Mouse (Mus musculus) cerebellum, adult 18-20 months (tissue): ENCODE measurements at regions not wholly inside any gene's neighbourhood (a gene's known extent, or its start where the extent isn't known, plus 50 kb on each side); places are given as distances from the start of the nearest gene placed in this dataset.

Experiments used
- DNase-seq, 2 experiments: peaks; one replicate each; pipeline ENCODE4 v3.0.0; 2021

DNA sequence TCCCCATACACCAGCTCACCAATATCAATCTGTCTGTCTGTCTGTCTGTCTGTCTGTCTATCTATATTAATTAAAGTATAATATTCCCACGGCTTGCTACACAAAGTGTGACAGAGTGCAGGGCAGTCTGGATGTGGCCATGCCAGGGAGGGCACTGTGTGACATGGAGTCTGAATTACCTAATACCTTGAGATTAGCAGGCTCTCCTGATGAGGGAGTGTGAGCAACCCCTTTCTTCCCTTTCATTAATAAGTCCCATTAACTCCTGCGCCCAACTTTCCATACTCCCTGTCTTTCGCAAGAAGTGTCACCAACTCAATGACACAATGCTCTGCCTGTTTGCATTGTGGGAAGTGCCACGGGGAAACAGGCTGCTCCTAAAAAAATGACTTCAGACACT is 177.9 kb upstream of the Runx1 start:
- DNase-seq, result no peak

DNA sequence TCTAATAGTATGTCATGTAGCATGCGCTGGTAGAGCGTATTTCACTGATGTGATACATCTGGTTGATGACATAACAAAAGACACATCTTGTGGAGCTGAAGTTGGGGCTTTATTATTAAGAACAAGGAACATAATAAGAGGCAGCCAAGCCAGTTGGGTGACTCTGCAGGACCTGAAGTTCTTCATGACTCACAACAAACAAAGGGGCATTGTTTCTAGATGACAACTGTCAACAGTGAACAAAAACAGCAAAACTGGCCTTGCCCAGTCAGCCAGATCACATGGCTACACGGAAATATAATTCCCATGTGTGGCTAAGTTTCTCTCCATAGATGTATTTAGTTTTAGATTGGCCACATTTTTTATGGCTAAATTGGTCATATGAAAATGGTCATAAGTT is 172.7 kb upstream of the Runx1 start:
- DNase-seq, result no peak

DNA sequence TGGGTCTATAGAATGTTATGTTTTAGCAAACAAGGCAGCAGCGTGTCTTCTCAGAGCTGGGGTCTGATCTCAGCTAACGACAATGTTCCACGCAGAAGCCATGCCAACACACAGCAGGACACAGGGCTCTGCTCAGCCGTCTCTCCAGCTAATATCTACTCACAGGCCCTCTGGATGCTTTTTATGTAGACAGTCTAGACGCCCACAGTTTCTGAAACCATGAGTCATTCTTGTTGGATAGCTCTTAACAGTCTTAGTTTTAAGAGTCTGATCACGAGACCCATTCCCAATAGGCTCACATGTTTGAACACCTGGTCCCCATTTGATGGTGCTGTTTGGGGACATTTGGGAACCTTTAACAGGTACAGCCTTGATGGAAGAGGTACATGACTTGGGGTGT is 171.7 kb upstream of the Runx1 start:
- DNase-seq, result no peak

DNA sequence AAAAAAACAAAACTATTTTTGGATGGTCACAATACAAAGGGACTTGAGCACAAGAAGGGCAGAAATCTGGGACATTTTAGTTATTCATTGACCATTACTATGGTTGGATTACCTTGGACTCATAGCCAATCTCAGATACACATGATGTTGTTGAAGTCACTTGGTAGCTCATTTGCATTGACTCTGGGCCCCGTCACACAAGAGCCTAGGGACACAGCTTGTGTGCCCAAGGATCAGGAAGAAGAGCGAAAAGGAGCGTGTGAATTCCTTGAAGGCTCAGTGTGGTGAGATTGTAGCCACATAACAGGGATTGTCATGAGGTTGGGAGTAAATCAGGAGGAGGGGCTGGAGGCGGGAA is 170.0 kb upstream of the Runx1 start:
- no peak for DNase-seq

GRCm38 (mm10) chr16:92995132-92995992 is 169.4 kb upstream of the Runx1 start:
- no peak for DNase-seq

DNA sequence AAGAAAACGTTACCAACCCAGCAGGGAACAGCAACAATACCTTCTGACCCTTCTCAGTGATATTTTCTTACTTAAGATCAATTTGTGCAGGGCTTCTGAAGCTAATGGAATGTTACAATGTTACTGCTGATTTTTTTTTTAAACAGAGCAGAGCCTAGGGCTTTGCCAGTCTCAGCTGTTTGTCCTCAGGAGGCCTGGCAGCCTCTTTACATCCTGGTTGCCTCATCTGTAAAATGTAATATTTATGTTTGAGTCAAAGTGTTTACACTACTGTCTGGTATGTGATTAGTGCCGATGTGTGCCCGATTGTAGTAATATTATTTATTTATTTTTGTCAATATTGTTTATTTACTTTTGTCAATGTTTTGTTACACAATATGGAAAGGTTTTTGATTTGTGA is 166.9 kb upstream of the Runx1 start:
- no peak for DNase-seq

GRCm38 (mm10) chr16:92991405-92991804 is 165.5 kb upstream of the Runx1 start:
- peak; percentile 42 to 52 for DNase-seq

DNA sequence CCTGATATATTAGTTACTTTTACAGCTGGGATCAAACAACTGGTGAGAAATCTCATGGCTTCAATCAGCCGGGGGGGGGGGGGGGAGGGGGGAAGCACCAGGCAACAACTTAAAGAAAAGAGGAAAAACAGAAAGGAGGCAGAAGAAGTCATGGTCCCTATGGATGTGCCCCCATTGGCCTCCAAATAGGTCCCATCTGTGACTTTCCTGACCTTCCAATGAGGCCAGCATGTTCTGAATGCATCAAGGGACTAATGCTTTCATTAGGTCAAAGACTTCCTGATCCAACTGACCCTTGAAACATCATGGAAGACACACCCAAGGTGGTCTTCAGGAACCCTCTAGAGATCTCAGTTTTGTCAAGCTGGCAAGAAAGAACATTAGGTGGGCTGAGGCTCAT is 162.5 kb upstream of the Runx1 start:
- no peak for DNase-seq

- no peak for DNase-seq
These were observed 162.1 kb upstream of the Runx1 start for GRCm38 (mm10) chr16:92988000-92988399.

DNA sequence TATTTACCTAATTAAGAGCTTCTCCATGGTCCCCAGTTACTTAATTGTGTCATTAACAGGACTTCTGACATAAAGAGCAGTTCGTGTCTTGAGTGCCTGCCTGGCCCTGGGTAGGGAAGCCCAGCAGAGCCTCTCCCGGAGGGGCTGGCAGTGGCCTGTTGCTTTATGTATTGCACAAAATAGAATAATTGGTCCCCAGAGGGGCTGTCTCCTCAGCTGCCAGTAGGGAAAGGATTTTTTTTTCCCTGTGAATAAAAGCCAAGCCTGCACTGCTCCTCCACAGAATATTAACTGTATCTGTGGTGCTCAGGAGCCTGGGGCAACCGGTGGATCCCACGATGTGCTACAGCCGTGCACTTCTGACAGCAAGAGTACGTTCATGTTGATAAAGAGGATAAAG is 159.8 kb upstream of the Runx1 start:
- DNase-seq, result no peak

GRCm38 (mm10) chr16:92982934-92983333 is 157.0 kb upstream of the Runx1 start:
- no peak for DNase-seq

- DNase-seq, result no peak
These were observed 153.8 kb upstream of the Runx1 start for GRCm38 (mm10) chr16:92979620-92980330.

GRCm38 (mm10) chr16:92976097-92976496 is 150.1 kb upstream of the Runx1 start:
- DNase-seq, result no peak

GRCm38 (mm10) chr16:92975090-92975489 is 149.1 kb upstream of the Runx1 start:
- peak; percentile 92 to 96 for DNase-seq

DNA sequence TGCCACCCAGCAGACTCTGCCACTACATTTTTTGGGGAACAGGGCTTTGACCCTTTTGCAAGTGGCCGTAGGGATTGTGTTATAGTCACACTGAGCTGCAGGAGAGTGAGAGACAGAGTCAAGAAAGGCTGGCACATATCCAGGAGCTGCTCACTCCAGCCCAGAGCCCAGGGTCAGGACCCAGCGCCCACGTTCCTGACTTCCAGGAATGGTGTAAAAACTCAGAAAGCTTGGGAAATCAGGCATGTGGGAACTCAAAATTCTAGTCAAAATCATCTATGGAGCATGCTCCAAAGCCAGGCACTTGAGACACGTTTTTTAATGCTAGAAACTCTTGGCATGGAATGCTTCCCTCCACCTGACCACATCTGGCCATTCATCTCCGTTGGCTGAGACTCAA is 146.7 kb upstream of the Runx1 start:
- DNase-seq, result no peak

DNA sequence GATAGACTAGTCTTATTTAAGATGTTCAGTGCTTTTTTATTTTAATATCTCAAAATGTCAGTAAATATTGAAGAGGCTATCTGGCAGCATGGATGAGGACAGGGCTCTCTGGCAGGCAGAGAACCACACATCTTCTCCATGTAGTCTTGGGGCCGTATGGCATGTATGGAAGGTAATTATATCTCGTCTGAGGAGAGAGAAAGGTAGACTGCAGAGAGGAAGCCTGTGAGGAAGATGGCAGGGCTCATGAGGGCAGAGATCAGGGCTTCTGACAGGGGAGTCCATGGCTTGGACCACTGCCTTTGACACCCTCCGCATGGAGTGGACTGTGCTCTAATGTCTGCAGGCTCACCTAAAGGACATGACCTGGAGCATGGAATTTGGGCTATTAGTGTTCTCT is 146.0 kb upstream of the Runx1 start:
- no peak for DNase-seq

DNA sequence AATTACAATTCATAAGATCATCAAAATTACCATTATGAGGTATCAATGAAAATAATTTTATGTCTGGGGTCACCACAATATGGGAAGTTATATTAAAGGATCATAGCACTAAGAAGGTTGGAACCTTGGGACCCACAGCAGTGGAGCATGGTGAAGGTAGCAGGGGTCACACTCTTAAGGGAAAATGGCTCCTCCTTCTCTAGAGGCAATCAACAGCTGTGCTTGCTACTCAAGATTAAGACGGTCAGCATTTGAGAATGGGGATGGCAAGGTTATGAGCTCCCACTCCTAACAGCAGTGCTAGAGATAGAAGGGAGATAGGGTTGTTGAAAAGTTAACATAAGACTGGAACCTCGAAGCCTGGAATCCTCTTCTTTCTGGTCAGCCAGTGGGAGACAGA is 144.6 kb upstream of the Runx1 start:
- DNase-seq, result no peak

GRCm38 (mm10) chr16:92969036-92969435 is 143.1 kb upstream of the Runx1 start:
- no peak for DNase-seq

- DNase-seq, result no peak
These were observed 140.3 kb upstream of the Runx1 start for GRCm38 (mm10) chr16:92966069-92966866.

DNA sequence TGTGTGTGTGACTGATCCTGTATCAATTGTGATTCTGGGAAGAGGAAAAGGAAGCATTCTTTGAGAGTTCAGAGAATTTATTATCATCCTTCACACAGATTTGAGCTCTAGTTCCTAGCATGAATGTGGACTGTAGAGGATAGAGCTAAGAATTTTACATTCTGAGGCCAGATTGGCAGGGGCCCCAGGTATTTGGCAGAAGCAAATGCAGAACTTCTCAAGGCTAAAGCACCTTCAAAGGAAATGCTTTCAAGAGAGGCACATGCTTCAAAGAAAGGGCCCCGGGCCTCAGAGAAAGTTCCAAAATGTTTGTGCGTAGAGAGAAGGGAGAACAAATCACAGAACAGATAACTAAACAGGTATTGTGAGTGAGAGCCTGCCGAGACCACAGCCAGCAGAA is 139.7 kb upstream of the Runx1 start:
- no peak for DNase-seq

GRCm38 (mm10) chr16:92963582-92963981 is 137.6 kb upstream of the Runx1 start:
- no peak for DNase-seq

GRCm38 (mm10) chr16:92961361-92961760 is 135.4 kb upstream of the Runx1 start:
- no peak for DNase-seq

GRCm38 (mm10) chr16:92960740-92961139 is 134.8 kb upstream of the Runx1 start:
- DNase-seq, result no peak

GRCm38 (mm10) chr16:92958967-92959366 is 133.0 kb upstream of the Runx1 start:
- DNase-seq, result no peak
